Mouse (Mus musculus) adrenal gland, postnatal 14 days (tissue): ENCODE data around the gene Brms1l. TPM values are rescaled to one million over a fixed set of nuclear protein-coding genes. Genes with fewer than 3 reads are reported as not detected.
"Not testable (repeated sequence)": the region's sequence is repeated elsewhere in the genome, so short reads cannot be mapped to it uniquely, and the experiment has no call there.

Experiments
- DNase-seq: peaks from one replicate; pipeline ENCODE4 v3.0.0; 2021; ENCODE audit warnings: mixed read lengths
- long read RNA-seq, 2 experiments: library from polyadenylated mRNA; stranded (forward); transcript quantifications; one replicate each; pipeline ENCODE4 v2.0.0; 2021
- total RNA-seq: library from RNA; stranded (reverse); gene quantifications from 2 replicates; pipeline ENCODE4 v1.2.3, GENCODE M21; 2021

The Brms1l gene
- 43.1 and 44.6 TPM in 2 replicates for total RNA-seq
- long read RNA-seq, experiment 1, transcript Brms1l-201 (10 exons, 2,609 nt): major isoform, 52 of 62 reads
- long read RNA-seq, experiment 1, partial matches to known transcripts: 3 of 62 reads
- long read RNA-seq, experiment 1, other reads (novel, unspliced or antisense): 7 of 62 reads
- long read RNA-seq, experiment 2, transcript Brms1l-201 (10 exons, 2,609 nt): major isoform, 36 of 45 reads
- long read RNA-seq, experiment 2, partial matches to known transcripts: 4 of 45 reads
- long read RNA-seq, experiment 2, other reads (novel, unspliced or antisense): 5 of 45 reads

GRCm38 (mm10) chr12:55836199-55836951 is at the start of gene Brms1l:
Brms1l (plus strand) TSS chr12:55836324.
- peak; percentile 98 for DNase-seq

GRCm38 (mm10) chr12:55794485-55794884 is 41.6 kb upstream of the Brms1l start:
- DNase-seq: not testable (repeated sequence)

- DNase-seq: no peak
Observed at GRCm38 (mm10) chr12:55797103-55797502, 39.0 kb upstream of the Brms1l start.

GRCm38 (mm10) chr12:55798745-55799144 is 37.4 kb upstream of the Brms1l start:
- DNase-seq: peak; percentile 17

- no peak for DNase-seq
Observed at GRCm38 (mm10) chr12:55800144-55800543, 36.0 kb upstream of the Brms1l start.

- no peak for DNase-seq
Observed at GRCm38 (mm10) chr12:55801131-55801530, 35.0 kb upstream of the Brms1l start.

- no peak for DNase-seq
Observed at GRCm38 (mm10) chr12:55805035-55805434, 31.1 kb upstream of the Brms1l start.

- DNase-seq: no peak
Observed at GRCm38 (mm10) chr12:55816488-55816887, 19.6 kb upstream of the Brms1l start.

- peak; percentile 68 for DNase-seq
Observed at GRCm38 (mm10) chr12:55820119-55820660, 15.9 kb upstream of the Brms1l start.

GRCm38 (mm10) chr12:55820661-55821314 is 15.3 kb upstream of the Brms1l start, which contains the start of gene Ralgapa1:
Ralgapa1 (minus strand) TSS chr12:55821167.
- DNase-seq: peak; percentile 94

- DNase-seq: no peak
Observed at GRCm38 (mm10) chr12:55824027-55824426, 12.1 kb upstream of the Brms1l start.

GRCm38 (mm10) chr12:55825537-55825936 is 10.6 kb upstream of the Brms1l start:
- DNase-seq: no peak

- DNase-seq: peak; percentile 82
Observed at GRCm38 (mm10) chr12:55831101-55831500, 5.0 kb upstream of the Brms1l start.

- no peak for DNase-seq
Observed at GRCm38 (mm10) chr12:55832961-55833360, 3.2 kb upstream of the Brms1l start.

- no peak for DNase-seq
Observed at GRCm38 (mm10) chr12:55833906-55834625, 2.1 kb upstream of the Brms1l start.

GRCm38 (mm10) chr12:55834891-55835290 is 1.2 kb upstream of the Brms1l start:
- DNase-seq: no peak

GRCm38 (mm10) chr12:55835857-55836198 is 296 bp upstream of the Brms1l start:
- DNase-seq: no peak

- DNase-seq: no peak
Observed at GRCm38 (mm10) chr12:55837495-55837894, 1.4 kb downstream of the Brms1l start.

GRCm38 (mm10) chr12:55846741-55847140 is 10.6 kb downstream of the Brms1l start:
- DNase-seq: no peak

GRCm38 (mm10) chr12:55847851-55848250 is 11.7 kb downstream of the Brms1l start:
- DNase-seq: no peak

GRCm38 (mm10) chr12:55850650-55851049 is 14.5 kb downstream of the Brms1l start:
- no peak for DNase-seq
